In genomic region chr11:95533484-95534160, GRCm38 (mm10) we compare ENCODE assay signal across 8 mouse cellular contexts. TPM values are rescaled to one million over a fixed set of nuclear protein-coding genes. Genes with fewer than 3 reads are reported as not detected.
A peak's percentile ranks its signal among the peaks of the same experiment; 100 is the strongest.
DNase-seq lines count a peak whose midpoint lies in the region; ATAC-seq and TF ChIP-seq lines count a peak whose summit lies in the region.

No protein-coding gene starts in this region.

- H3K4me3 ChIP-seq in embryonic facial prominence, embryonic 14.5 days (ENCODE audit: low read depth, low read length) = peak overlapping the region; percentile 8; the same call in 1 of the 2 replicates
- peak overlapping the region; percentile 11; the same call in 1 of the 2 replicates for H3K4me3 ChIP-seq in limb, embryonic 14.5 days (replicated peaks; ENCODE audit: low read length)
- H3K4me3 ChIP-seq in midbrain, postnatal 0 days (ENCODE audit: low read depth, low read length) = no peak overlapping the region

- peak; percentile 100 for TF ChIP-seq CTCF in midbrain, postnatal 0 days (IDR thresholded peaks at IDR 0.05)

- H3K27ac ChIP-seq in embryonic facial prominence, embryonic 14.5 days (replicated peaks; ENCODE audit: low read depth, low read length) = no peak overlapping the region; the same call in 1 of the 2 replicates
- no peak overlapping the region for H3K27ac ChIP-seq in limb, embryonic 14.5 days (replicated peaks; ENCODE audit: low read depth, low read length)
- H3K27ac ChIP-seq in midbrain, postnatal 0 days (ENCODE audit: low read depth, low read length) = no peak overlapping the region

- peak; percentile 86 for ATAC-seq in embryonic facial prominence, embryonic 14.5 days (ENCODE audit: low read depth)
- peak; percentile 85 for ATAC-seq in limb, embryonic 14.5 days (ENCODE audit: low FRiP score, low read depth)
- peak; percentile 77 for ATAC-seq in midbrain, postnatal 0 days (ENCODE audit: low FRiP score)

- H3K9ac ChIP-seq in embryonic facial prominence, embryonic 14.5 days (ENCODE audit: low read depth, low read length) = peak overlapping the region; percentile 34; the same call in 1 of the 2 replicates
- H3K9ac ChIP-seq in limb, embryonic 14.5 days (ENCODE audit: low read depth, low read length, severe bottlenecking) = no peak overlapping the region; the same call in 1 of the 2 replicates
- no peak overlapping the region for H3K9ac ChIP-seq in midbrain, postnatal 0 days (replicated peaks; ENCODE audit: low read length, poor library complexity, severe bottlenecking)

- peak overlapping the region; percentile 53 for H3K4me2 ChIP-seq in embryonic facial prominence, embryonic 14.5 days (ENCODE audit: low read depth, low read length)
- peak overlapping the region; percentile 43 for H3K4me2 ChIP-seq in limb, embryonic 14.5 days (replicated peaks; ENCODE audit: low read depth, low read length, severe bottlenecking)
- H3K4me2 ChIP-seq in midbrain, postnatal 0 days (ENCODE audit: low read depth, low read length, poor library complexity, severe bottlenecking) = peak overlapping the region; percentile 49

- no peaks in the 10 kb centered on the region for H3K27me3 ChIP-seq in embryonic facial prominence, embryonic 14.5 days (replicated peaks; ENCODE audit: control insufficient read depth, insufficient read depth, low read length)
- no peaks in the 10 kb centered on the region for H3K27me3 ChIP-seq in limb, embryonic 14.5 days (ENCODE audit: control insufficient read depth, insufficient read depth, low read length)
- H3K27me3 ChIP-seq in midbrain, postnatal 0 days (ENCODE audit: insufficient read depth, low read length) = no peaks in the 10 kb centered on the region

- TF ChIP-seq POLR2A in limb, embryonic 14.5 days (IDR thresholded peaks at IDR 0.05; ENCODE audit: borderline replicate concordance, extremely low read depth, insufficient read depth, insufficient read length) = no peak

- WGBS in embryonic facial prominence, embryonic 14.5 days = 25% methylated on average over 23 of the region's 24 CpGs
- 22% methylated on average over 24 of the region's 24 CpGs for WGBS in limb, embryonic 14.5 days
- 25% methylated on average over 24 of the region's 24 CpGs for WGBS in midbrain, postnatal 0 days

- DNase-seq in 3134 (ENCODE audit: extremely low read depth, insufficient read length, low spot score) = peak; percentile 87
- peak; percentile 89 to 92 for DNase-seq in adrenal gland, postnatal 4 days (ENCODE audit: low spot score in 2 of 2)
- DNase-seq in embryonic facial prominence, embryonic 14.5 days (ENCODE audit: low spot score) = peak; percentile 83
- peak; percentile 63 to 83 for DNase-seq in heart, adult 9 months (ENCODE audit: low spot score in 2 of 2)
- DNase-seq in kidney, adult 9 months = peak; percentile 88
- DNase-seq in limb, embryonic 14.5 days (ENCODE audit: low spot score) = peak; percentile 76
- peak; percentile 89 for DNase-seq in midbrain, postnatal 0 days (ENCODE audit: low spot score)
- peak; percentile 65 to 85 for DNase-seq in spleen, postnatal 10 days (ENCODE audit: low spot score in 2 of 2)

- H3K4me1 ChIP-seq in embryonic facial prominence, embryonic 14.5 days (ENCODE audit: control insufficient read depth, insufficient read depth, low read length) = peaks cover 4% of the 10 kb centered on the region
- H3K4me1 ChIP-seq in limb, embryonic 14.5 days (ENCODE audit: control insufficient read depth, insufficient read depth, low read length) = 0 out of 2 replicates have a peak, but pooled peaks cover 3% of the 10 kb centered on the region
- H3K4me1 ChIP-seq in midbrain, postnatal 0 days (ENCODE audit: insufficient read depth, low read length) = 0 out of 2 replicates have a peak, but pooled peaks cover 5% of the 10 kb centered on the region

- no peaks in the 10 kb centered on the region for H3K9me3 ChIP-seq in embryonic facial prominence, embryonic 14.5 days (ENCODE audit: control insufficient read depth, low read length)
- H3K9me3 ChIP-seq in limb, embryonic 14.5 days (ENCODE audit: control insufficient read depth, low read length) = no peaks in the 10 kb centered on the region
- H3K9me3 ChIP-seq in midbrain, postnatal 0 days (ENCODE audit: low read length) = no peaks in the 10 kb centered on the region

- no peaks in the 10 kb centered on the region for H3K36me3 ChIP-seq in embryonic facial prominence, embryonic 14.5 days (ENCODE audit: control insufficient read depth, insufficient read depth, low read length)
- H3K36me3 ChIP-seq in limb, embryonic 14.5 days (ENCODE audit: control insufficient read depth, insufficient read depth, low read length) = no peaks in the 10 kb centered on the region
- H3K36me3 ChIP-seq in midbrain, postnatal 0 days (ENCODE audit: insufficient read depth, low read length) = no peaks in the 10 kb centered on the region

RNA-seq across cellular contexts. Expression of gene Nxph3, which starts 19.3 kb away (rescaled TPM):
- total RNA-seq in adrenal gland, postnatal 4 days (2021) = 1 to 10 TPM; 2.2 to 3.2 TPM
- 0.72 and 1.1 TPM in 2 replicates for polyA plus RNA-seq in embryonic facial prominence, embryonic 14.5 days (2014; fragmentation: Nextera tagmentation; extraction: Ambion mirVana)
- 1.9 and 2.4 TPM in 2 replicates for polyA plus RNA-seq in limb, embryonic 14.5 days (2012; rRNA removed)
- polyA plus RNA-seq in limb, embryonic 14.5 days (2014; fragmentation: Nextera tagmentation; extraction: Ambion mirVana) = 0.82 and 0.91 TPM in 2 replicates
- 22.3 and 22.8 TPM in 2 replicates for total RNA-seq in midbrain, postnatal 0 days (2014; rRNA removed)
- 5.1 and 5.6 TPM in 2 replicates for polyA plus RNA-seq in midbrain, postnatal 0 days (2015; fragmentation: Nextera tagmentation; extraction: Ambion mirVana)

RNA-seq across cellular contexts. Expression of gene Ngfr, which starts 53.9 kb away (rescaled TPM):
- 10 to 100 TPM; 15.3 to 20.4 TPM for total RNA-seq in adrenal gland, postnatal 4 days (2021)
- polyA plus RNA-seq in embryonic facial prominence, embryonic 14.5 days (2014; fragmentation: Nextera tagmentation; extraction: Ambion mirVana) = 47.5 and 58.7 TPM in 2 replicates
- 52.7 and 74.9 TPM in 2 replicates for polyA plus RNA-seq in limb, embryonic 14.5 days (2012; rRNA removed)
- polyA plus RNA-seq in limb, embryonic 14.5 days (2014; fragmentation: Nextera tagmentation; extraction: Ambion mirVana) = 30.4 and 32.3 TPM in 2 replicates
- total RNA-seq in midbrain, postnatal 0 days (2014; rRNA removed) = 11.1 and 16.9 TPM in 2 replicates
- polyA plus RNA-seq in midbrain, postnatal 0 days (2015; fragmentation: Nextera tagmentation; extraction: Ambion mirVana) = 5.1 and 5.2 TPM in 2 replicates
